Mouse (Mus musculus) CH12.LX (cell line): Measurements from ENCODE around the gene Mdc1. TPM values are rescaled to one million over a fixed set of nuclear protein-coding genes. Genes with fewer than 3 reads are reported as not detected.

Experiments
- DNase-seq: peaks from one replicate; pipeline ENCODE4 v3.0.0-alpha.2; 2013; ENCODE audit errors: extremely low read depth
- H3K27ac ChIP-seq: 2 replicates; pipeline ENCODE4 v1.5.1; 2012; ENCODE audit warnings: low read depth, mild to moderate bottlenecking, control low read depth, moderate library complexity; ENCODE audit not compliant: insufficient read depth
- H3K27me3 ChIP-seq: replicated peaks from 2 replicates; pipeline ENCODE3; 2012; ENCODE audit warnings: inconsistent platforms
- H3K36me3 ChIP-seq, 2 experiments: replicated peaks in 1 of 2; 2 replicates each; pipeline versions ENCODE3 to v1.6.1; 2012; ENCODE audit warnings: inconsistent platforms in 1 of 2, low read length in 1 of 2, mild to moderate bottlenecking in 1 of 2, mixed read lengths in 1 of 2, moderate library complexity in 1 of 2; ENCODE audit not compliant: control insufficient read depth in 1 of 2, insufficient read depth in 1 of 2
- H3K4me1 ChIP-seq, 2 experiments: 2 replicates each; pipeline ENCODE4 v1.6.1; 2012; ENCODE audit warnings: inconsistent platforms in 1 of 2, moderate library complexity in 1 of 2; ENCODE audit not compliant: insufficient read depth in 2 of 2, control insufficient read depth in 1 of 2
- H3K4me2 ChIP-seq: 2 replicates; pipeline ENCODE4 v1.6.1; 2012; ENCODE audit warnings: low read depth, mild to moderate bottlenecking, control low read depth; ENCODE audit not compliant: poor library complexity, insufficient read depth, severe bottlenecking
- H3K4me3 ChIP-seq, 3 experiments: fragments of 150-350 bp in 1 of 3; sonication (generic) in 1 of 3; replicated peaks in 1 of 3; 2 replicates each; pipeline versions ENCODE3 to v1.5.1; 2011 to 2012; ENCODE audit warnings: low read depth in 2 of 3, low read length in 2 of 3, mild to moderate bottlenecking in 2 of 3, moderate library complexity in 2 of 3, control low read depth in 1 of 3, improper control_type of control experiment in 1 of 3, inconsistent platforms in 1 of 3, mixed read lengths in 1 of 3; ENCODE audit not compliant: poor library complexity in 1 of 3
- H3K79me2 ChIP-seq: replicated peaks from 2 replicates; pipeline ENCODE4 v1.6.1; 2012; ENCODE audit warnings: mild to moderate bottlenecking, moderate library complexity; ENCODE audit not compliant: control insufficient read depth, poor library complexity, insufficient read depth, severe bottlenecking; ENCODE audit errors: extremely low read depth
- H3K9ac ChIP-seq: 2 replicates; pipeline ENCODE4 v1.6.1; 2012; ENCODE audit warnings: low read depth, mild to moderate bottlenecking, control low read depth, moderate library complexity; ENCODE audit not compliant: insufficient read depth
- H3K9me3 ChIP-seq: replicated peaks from 2 replicates; pipeline ENCODE3; 2012; ENCODE audit warnings: low read length, inconsistent platforms, mixed read lengths
- BHLHE40 ChIP-seq: IDR thresholded peaks from 2 replicates; pipeline ENCODE4 v1.6.1; 2011; ENCODE audit warnings: mild to moderate bottlenecking, low read depth, low read length, improper control_type of control experiment
- CTCF ChIP-seq, 2 experiments: IDR thresholded peaks in 1 of 2; conservative IDR thresholded peaks in 1 of 2; 2 replicates each; pipeline ENCODE4 v1.5.1; 2011 to 2012; ENCODE audit warnings: low read depth in 2 of 2, low read length in 2 of 2, improper control_type of control experiment in 1 of 2, inconsistent platforms in 1 of 2, mild to moderate bottlenecking in 1 of 2, moderate library complexity in 1 of 2
- E2F4 ChIP-seq: IDR thresholded peaks from 2 replicates; pipeline ENCODE4 v1.6.1; 2011; ENCODE audit warnings: low read depth, low read length, improper control_type of control experiment; ENCODE audit not compliant: insufficient replicate concordance
- ELF1 ChIP-seq: IDR thresholded peaks from 2 replicates; pipeline ENCODE4 v1.6.1; 2014; ENCODE audit warnings: low read depth, mild to moderate bottlenecking, inconsistent platforms, low read length, improper control_type of control experiment
- GABPA ChIP-seq: IDR thresholded peaks from 2 replicates; pipeline ENCODE4 v1.6.1; 2012; ENCODE audit warnings: low read depth, low read length, improper control_type of control experiment, inconsistent platforms; ENCODE audit not compliant: insufficient replicate concordance
- HCFC1 ChIP-seq: IDR thresholded peaks from 2 replicates; pipeline ENCODE4 v1.6.1; 2012; ENCODE audit warnings: low read depth, mild to moderate bottlenecking, inconsistent platforms, low read length, improper control_type of control experiment
- IRF4 ChIP-seq: IDR thresholded peaks from 2 replicates; pipeline ENCODE4 v1.6.1; 2014; ENCODE audit warnings: low read depth, mild to moderate bottlenecking, inconsistent platforms, low read length, improper control_type of control experiment
- JUN ChIP-seq: IDR thresholded peaks from 2 replicates; pipeline ENCODE4 v1.6.1; 2011; ENCODE audit warnings: low read depth, mild to moderate bottlenecking, low read length, improper control_type of control experiment, moderate library complexity; ENCODE audit not compliant: insufficient read depth
- JUND ChIP-seq: conservative IDR thresholded peaks from 2 replicates; pipeline ENCODE4 v1.6.1; 2011; ENCODE audit warnings: low read depth, low read length, improper control_type of control experiment
- KAT2A ChIP-seq: IDR thresholded peaks from 2 replicates; pipeline ENCODE4 v1.6.1; 2012; ENCODE audit warnings: low read length, improper control_type of control experiment, inconsistent platforms; ENCODE audit not compliant: insufficient replicate concordance
- MXI1 ChIP-seq: IDR thresholded peaks from 2 replicates; pipeline ENCODE4 v1.6.1; 2011; ENCODE audit warnings: mild to moderate bottlenecking, low read depth, low read length, improper control_type of control experiment
- NRF1 ChIP-seq: IDR thresholded peaks from 2 replicates; pipeline ENCODE4 v1.6.1; 2014; ENCODE audit warnings: low read depth, mild to moderate bottlenecking, inconsistent platforms, low read length, improper control_type of control experiment, moderate library complexity
- POLR2A ChIP-seq: IDR thresholded peaks from 2 replicates; pipeline ENCODE4 v1.6.1; 2011; ENCODE audit warnings: low read depth, mild to moderate bottlenecking, improper control_type of control experiment, low read length
- RAD21 ChIP-seq: IDR thresholded peaks from 2 replicates; pipeline ENCODE4 v1.6.1; 2011; ENCODE audit warnings: low read depth, mild to moderate bottlenecking, low read length, improper control_type of control experiment, moderate library complexity
- RCOR1 ChIP-seq: conservative IDR thresholded peaks from 2 replicates; pipeline ENCODE4 v1.6.1; 2012; ENCODE audit warnings: low read depth, mild to moderate bottlenecking, inconsistent platforms, low read length, improper control_type of control experiment
- TBP ChIP-seq: conservative IDR thresholded peaks from 2 replicates; pipeline ENCODE4 v1.6.1; 2011; ENCODE audit warnings: low read depth, low read length, improper control_type of control experiment
- UBTF ChIP-seq: IDR thresholded peaks from 2 replicates; pipeline ENCODE4 v1.6.1; 2012; ENCODE audit warnings: low read depth, mild to moderate bottlenecking, inconsistent platforms, low read length, improper control_type of control experiment, moderate library complexity
- USF2 ChIP-seq: conservative IDR thresholded peaks from 2 replicates; pipeline ENCODE4 v1.6.1; 2011; ENCODE audit warnings: low read depth, low read length, improper control_type of control experiment
- ZKSCAN1 ChIP-seq: IDR thresholded peaks from 2 replicates; pipeline ENCODE4 v1.6.1; 2012; ENCODE audit warnings: low read depth, inconsistent platforms, low read length, improper control_type of control experiment, borderline replicate concordance
- dilution Hi-C: fragments of 300-500 bp; cut with MboI; formaldehyde crosslinking; loops from 2 replicates; pipeline ENCODE4 v1.14.3; 2020; ENCODE audit warnings: low sequenced_read_pairs; ENCODE audit not compliant: extremely low pct_unique_long_range_greater_than_20kb, extremely low pct_ligation_motif_present
- in situ Hi-C: fragments of 300-500 bp; cut with MboI; formaldehyde crosslinking; loops from 3 replicates; pipeline ENCODE4 v1.14.3; 2019; ENCODE audit warnings: low sequenced_read_pairs, low pct_ligation_motif_present, low pct_unique_long_range_greater_than_20kb, mixed read lengths
- polyA plus RNA-seq: library from polyadenylated mRNA; unstranded; fragments of >175 nt; gene quantifications from 2 replicates; pipeline ENCODE4 v1.2.1, GENCODE M21; 2012; ENCODE audit warnings: low read depth; ENCODE audit not compliant: insufficient read length
- total RNA-seq, 2 experiments: library from RNA; depleted of rRNA; stranded (reverse); fragments of 300-350 nt in 1 of 2; fragments of >200 nt in 1 of 2; gene quantifications; 2 replicates each; pipeline ENCODE4 v1.2.3; 2012 to 2014

Gene Mdc1
- total and polyA plus RNA-seq, 3 experiments = 3.3 to 15.7 (median 8.2) TPM

- Histone ChIP-seq H3K9ac (no peak overlapping the region), H3K79me2 (no peaks in the 10 kb centered on the region), H3K4me2 (no peak overlapping the region), H3K27me3 (no peaks in the 10 kb centered on the region), H3K4me3 (no peak overlapping the region), H3K36me3 (peaks cover 7 to 29% of the 10 kb centered on the region in 2 experiments), H3K27ac (no peak overlapping the region), H3K9me3 (no peaks in the 10 kb centered on the region), H3K4me1 (peaks cover 0 to 16% of the 10 kb centered on the region in 2 experiments; a peak in 2 of 4 replicates)
- in situ Hi-C loops (loop anchor here (10.0 kb wide), 1 partner anchor 125 kb away; no protein-coding TSS in a partner anchor), dilution Hi-C loops (no loop called here)
- no peak for TF ChIP-seq UBTF
- TF ChIP-seq TBP = no peak
- TF ChIP-seq BHLHE40 = no peak
- no peak for TF ChIP-seq ELF1
- TF ChIP-seq USF2 = no peak
- no peak for TF ChIP-seq RCOR1
- TF ChIP-seq NRF1 = no peak
- no peak for TF ChIP-seq POLR2A
- no peak for TF ChIP-seq KAT2A
- TF ChIP-seq JUND = no peak
- TF ChIP-seq IRF4 = no peak
- no peak for TF ChIP-seq HCFC1
- no peak for TF ChIP-seq RAD21
- TF ChIP-seq JUN = no peak
- no peak for TF ChIP-seq MXI1
- TF ChIP-seq CTCF (conservative IDR thresholded peaks at IDR 0.05 in 1 of 2, IDR thresholded peaks at IDR 0.05 in 1 of 2; ENCODE audit: low read depth in 2 of 2, low read length in 2 of 2) = no peak
- no peak for TF ChIP-seq ZKSCAN1
- TF ChIP-seq E2F4 = no peak
- DNase-seq = no peak
Observed at GRCm38 (mm10) chr17:35859835-35860234, 18.5 kb downstream of the Mdc1 start.

GRCm38 (mm10) chr17:35860831-35861197, 19.5 kb downstream of the Mdc1 start:
- dilution Hi-C loops = no loop called here
- Histone ChIP-seq H3K4me2 (peak overlapping the region; percentile 91), H3K4me1 (peaks cover 0 to 21% of the 10 kb centered on the region in 2 experiments; a peak in 2 of 4 replicates), H3K9ac (peak overlapping the region; percentile 20; the same call in 1 of the 2 replicates), H3K27me3 (no peaks in the 10 kb centered on the region), H3K36me3 (peaks cover 5 to 24% of the 10 kb centered on the region in 2 experiments), H3K79me2 (no peaks in the 10 kb centered on the region), H3K27ac (no peak overlapping the region), H3K9me3 (no peaks in the 10 kb centered on the region), H3K4me3 (peak overlapping the region in 1 of 3 experiments; percentile 52)
- DNase-seq = no peak
- TF ChIP-seq TBP (no peak), ELF1 (no peak), HCFC1 (no peak), GABPA (no peak), BHLHE40 (peak; percentile 10; the same call in 1 of the 2 replicates)
- in situ Hi-C loops = loop anchor here (10.0 kb wide), 1 partner anchor 126 kb away; no protein-coding TSS in a partner anchor
